In the genomic region with DNA sequence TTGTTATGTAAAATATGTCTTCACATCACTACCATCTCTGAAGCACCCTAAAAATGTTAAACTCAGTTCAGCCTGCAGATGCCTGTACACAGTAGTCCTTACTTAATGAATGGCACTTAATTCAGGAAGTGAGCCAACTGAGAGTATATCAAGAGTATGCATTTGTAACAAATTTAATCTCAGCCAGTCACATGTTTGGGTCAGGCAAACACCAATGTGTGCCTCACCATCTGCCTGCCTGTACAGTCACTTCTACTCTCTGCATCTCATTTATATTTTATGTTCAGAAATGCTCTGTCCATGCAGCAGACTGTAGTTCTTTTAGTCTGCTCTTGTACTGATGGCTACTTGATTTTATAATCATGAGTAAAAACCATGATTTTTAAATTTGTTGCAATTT, we compare ENCODE assay signal across 13 mouse cellular contexts.
"Had no signal": no experiment of that assay in that cellular context is flagged by ENCODE, and none has a peak within 500 bp of the region (broad histone marks: within the 10 kb centered on the region; RNA-seq: fewer than 3 reads in every experiment).

No protein-coding gene starts in this region.

- H3K4me2 ChIP-seq: kidney, embryonic 15.5 days; liver, embryonic 11.5 days; liver, embryonic 15.5 days; neural tube, embryonic 13.5 days had no signal

- H3K9me3 ChIP-seq: kidney, embryonic 15.5 days; limb, embryonic 10.5 days; liver, embryonic 15.5 days; midbrain, embryonic 10.5 days; neural tube, embryonic 13.5 days had no signal

- H3K27me3 ChIP-seq: kidney, embryonic 15.5 days; liver, embryonic 15.5 days; neural tube, embryonic 13.5 days had no signal

- H3K36me3 ChIP-seq: kidney, embryonic 15.5 days; limb, embryonic 10.5 days; liver, embryonic 15.5 days; midbrain, embryonic 10.5 days; neural tube, embryonic 13.5 days had no signal

- H3K9ac ChIP-seq: kidney, embryonic 15.5 days; liver, embryonic 15.5 days; neural tube, embryonic 13.5 days had no signal

- DNase-seq: kidney, adult 2 months; kidney, postnatal 14 days; lung, adult 2 months; lung, postnatal 4 days had no signal

- ATAC-seq: lung, postnatal 0 days had no signal

- H3K4me3 ChIP-seq: kidney, embryonic 15.5 days; left cerebral cortex, adult 2 months; limb, embryonic 10.5 days; liver, embryonic 15.5 days; midbrain, embryonic 10.5 days; neural tube, embryonic 13.5 days had no signal

- H3K27ac ChIP-seq: kidney, embryonic 15.5 days; left cerebral cortex, adult 2 months; limb, embryonic 10.5 days; liver, embryonic 15.5 days; midbrain, embryonic 10.5 days; neural tube, embryonic 13.5 days; stomach, postnatal 0 days had no signal

- H3K4me1 ChIP-seq: kidney, embryonic 15.5 days; limb, embryonic 10.5 days; liver, embryonic 15.5 days; midbrain, embryonic 10.5 days; neural tube, embryonic 13.5 days had no signal
